Comparison of ENCODE assay signal across 15 mouse cellular contexts in the genomic region with DNA sequence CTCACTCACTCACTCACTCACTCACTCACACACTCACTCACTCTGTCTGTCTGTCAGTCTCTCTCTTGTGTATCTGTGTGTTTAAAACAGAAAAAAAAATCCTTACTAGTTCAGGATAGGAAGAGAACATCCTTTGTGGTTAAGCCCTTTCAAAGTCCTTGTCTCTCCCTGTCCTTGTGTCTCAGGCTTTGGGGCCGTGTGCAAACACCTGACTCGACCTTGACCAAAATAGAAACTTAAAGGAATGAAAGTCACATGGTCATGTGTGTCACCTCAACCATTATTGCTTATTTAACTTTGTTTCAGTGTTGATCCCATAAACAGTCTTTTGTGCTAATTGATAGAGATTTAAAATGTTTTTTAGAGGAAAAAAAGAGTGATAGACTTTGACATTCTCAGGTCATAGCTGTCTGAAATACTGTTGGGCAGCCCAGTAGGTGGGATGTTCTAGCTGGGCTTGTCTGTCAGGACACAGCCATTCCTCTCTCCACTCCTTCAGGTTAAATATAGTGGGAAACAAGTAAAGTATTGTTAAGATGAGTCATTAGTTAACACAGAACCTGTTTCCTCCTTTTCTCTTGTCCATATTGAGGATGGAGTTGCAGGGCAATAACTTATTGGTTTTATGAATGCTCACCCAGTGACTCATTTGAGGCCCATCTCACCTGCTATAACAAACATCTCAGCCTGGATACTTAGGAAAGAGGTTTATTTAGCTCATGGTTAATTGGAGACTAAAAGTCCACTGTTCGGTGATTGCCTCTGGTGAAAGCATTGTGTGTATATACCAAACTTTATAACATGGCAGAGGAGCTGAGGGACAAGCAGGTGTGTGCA. TPM values are rescaled to one million over a fixed set of nuclear protein-coding genes. Genes with fewer than 3 reads are reported as not detected.
A peak's percentile ranks its signal among the peaks of the same experiment; 100 is the strongest.
DNase-seq lines count a peak whose midpoint lies in the region; ATAC-seq and TF ChIP-seq lines count a peak whose summit lies in the region.
"Had no signal": no experiment of that assay in that cellular context is flagged by ENCODE, and none has a peak within 500 bp of the region (broad histone marks: within the 10 kb centered on the region; RNA-seq: fewer than 3 reads in every experiment).

No protein-coding gene starts in this region.

- no peaks in the 10 kb centered on the region for H3K9me3 ChIP-seq in kidney, embryonic 14.5 days (ENCODE audit: control insufficient read depth, low read length)
- no peaks in the 10 kb centered on the region; the same call in 1 of the 2 replicates for H3K9me3 ChIP-seq in heart, embryonic 16.5 days (replicated peaks; ENCODE audit: control insufficient read depth, low read length)
- H3K9me3 ChIP-seq: lung, embryonic 15.5 days; megakaryocyte, embryonic 14.5 days; neural tube, embryonic 15.5 days had no signal

- no peak overlapping the region for H3K4me2 ChIP-seq in kidney, embryonic 14.5 days (replicated peaks; ENCODE audit: low read depth, low read length)
- H3K4me2 ChIP-seq in heart, embryonic 16.5 days (ENCODE audit: low read depth, low read length): no peak overlapping the region
- H3K4me2 ChIP-seq: hindbrain, embryonic 14.5 days; lung, embryonic 15.5 days; neural tube, embryonic 15.5 days had no signal

- no peak for TF ChIP-seq CTCF in olfactory bulb, adult 2 months (IDR thresholded peaks at IDR 0.05; ENCODE audit: insufficient read depth, low read depth, low read length)

- H3K4me1 ChIP-seq in kidney, embryonic 14.5 days (ENCODE audit: control insufficient read depth, insufficient read depth, low read length): no peaks in the 10 kb centered on the region
- H3K4me1 ChIP-seq in heart, embryonic 16.5 days (ENCODE audit: control insufficient read depth, insufficient read depth, low read length): peaks cover 28% of the 10 kb centered on the region
- peaks cover 6% of the 10 kb centered on the region for H3K4me1 ChIP-seq in olfactory bulb, adult 2 months (ENCODE audit: control insufficient read depth, insufficient read depth, low read length)

- H3K27ac ChIP-seq in kidney, embryonic 14.5 days (ENCODE audit: low read depth, low read length): no peak overlapping the region
- peak overlapping the region; percentile 44; the same call in 1 of the 2 replicates for H3K27ac ChIP-seq in heart, embryonic 16.5 days (ENCODE audit: low read length)
- H3K27ac ChIP-seq in olfactory bulb, adult 2 months (ENCODE audit: insufficient read depth, low read depth, low read length): peak overlapping the region; percentile 61
- H3K27ac ChIP-seq: hindbrain, embryonic 14.5 days; lung, embryonic 15.5 days; neural tube, embryonic 15.5 days had no signal

- ATAC-seq in kidney, embryonic 14.5 days (ENCODE audit: low FRiP score, low TSS enrichment): no peak
- 0 out of 2 replicates have a peak, but pooled peaks have one; percentile 35 for ATAC-seq in heart, embryonic 16.5 days (replicated peaks; ENCODE audit: extremely low read depth, insufficient read depth, low FRiP score)

- H3K9ac ChIP-seq in kidney, embryonic 14.5 days (ENCODE audit: low read depth, low read length): no peak overlapping the region
- H3K9ac ChIP-seq in heart, embryonic 16.5 days (ENCODE audit: low read length): no peak overlapping the region; the same call in 1 of the 2 replicates
- H3K9ac ChIP-seq: hindbrain, embryonic 14.5 days; lung, embryonic 15.5 days; neural tube, embryonic 15.5 days had no signal

- H3K36me3 ChIP-seq in kidney, embryonic 14.5 days (ENCODE audit: control insufficient read depth, insufficient read depth, low read length): peaks cover 18% of the 10 kb centered on the region; the same call in 1 of the 2 replicates
- peaks cover 20% of the 10 kb centered on the region for H3K36me3 ChIP-seq in heart, embryonic 16.5 days (ENCODE audit: control insufficient read depth, insufficient read depth)

- 91% methylated on average over 3 of the region's 3 CpGs for WGBS in kidney, embryonic 14.5 days
- 49% methylated on average over 3 of the region's 3 CpGs for WGBS in heart, embryonic 16.5 days
- 72% methylated on average over 3 of the region's 3 CpGs for WGBS in olfactory bulb, adult 2 months

- intact Hi-C loops in heart, postnatal 25 days (cut with DNase I): no loop called here

- no peaks in the 10 kb centered on the region for H3K27me3 ChIP-seq in kidney, embryonic 14.5 days (ENCODE audit: control insufficient read depth, insufficient read depth, low read length)
- H3K27me3 ChIP-seq in heart, embryonic 16.5 days (ENCODE audit: control insufficient read depth, insufficient read depth, low read length): no peaks in the 10 kb centered on the region
- H3K27me3 ChIP-seq: lung, embryonic 15.5 days; megakaryocyte, embryonic 14.5 days; neural tube, embryonic 15.5 days had no signal

- no peak overlapping the region for H3K4me3 ChIP-seq in kidney, embryonic 14.5 days (ENCODE audit: low read length)
- no peak overlapping the region for H3K4me3 ChIP-seq in heart, embryonic 16.5 days (ENCODE audit: low read length)
- no peak overlapping the region for H3K4me3 ChIP-seq in olfactory bulb, adult 2 months (ENCODE audit: insufficient read depth, low read depth, low read length)
- H3K4me3 ChIP-seq: lung, embryonic 15.5 days; megakaryocyte, embryonic 14.5 days; neural tube, embryonic 15.5 days had no signal

- DNase-seq in heart, adult 11 months: peak; percentile 87
- DNase-seq in heart, postnatal 25 days (ENCODE audit: low spot score): no peak
- DNase-seq in kidney, postnatal 25 days: peak; percentile 29 to 69
- DNase-seq in layer of hippocampus, adult 8-10 months (ENCODE audit: low spot score in 2 of 2): no peak
- no peak for DNase-seq in urinary bladder, postnatal 25 days (ENCODE audit: low spot score)
- DNase-seq: cerebellum, postnatal 25 days; gastrocnemius, postnatal 36 days; right cerebral cortex, adult 18-20 months had no signal

- TF ChIP-seq POLR2A in olfactory bulb, adult 2 months (IDR thresholded peaks at IDR 0.05; ENCODE audit: insufficient read depth, low read depth, low read length): no peak

RNA-seq across cellular contexts. Expression of gene Oxct1, which starts 7.2 kb away (rescaled TPM):
- total RNA-seq in heart, postnatal 25 days (2021): 1,000 to 10,000 TPM; 1,289 to 1,329 TPM
- polyA plus RNA-seq in kidney, embryonic 14.5 days (2014; fragmentation: Nextera tagmentation; extraction: Ambion mirVana): 192 and 254 TPM in 2 replicates
- polyA plus RNA-seq in heart, embryonic 16.5 days (2015; fragmentation: Nextera tagmentation; extraction: Ambion mirVana): 323 and 384 TPM in 2 replicates
- polyA plus RNA-seq in olfactory bulb, adult 2 months (2012; ENCODE audit: insufficient read depth, insufficient read length, low replicate concordance, missing spikeins): 209 TPM in 1 of 2 replicates, not detected in the other
- total RNA-seq in layer of hippocampus, adult 8-10 months (2022): 100 to 1,000 TPM; 244 to 283 (median 271) TPM

RNA-seq across cellular contexts. Expression of gene AW549877, which starts 37.8 kb away (rescaled TPM):
- 10 to 100 TPM; 22.9 to 25.3 TPM for total RNA-seq in heart, postnatal 25 days (2021)
- polyA plus RNA-seq in kidney, embryonic 14.5 days (2014; fragmentation: Nextera tagmentation; extraction: Ambion mirVana): 25.3 and 51.3 TPM in 2 replicates
- polyA plus RNA-seq in heart, embryonic 16.5 days (2015; fragmentation: Nextera tagmentation; extraction: Ambion mirVana): 22.7 and 23.2 TPM in 2 replicates
- polyA plus RNA-seq in olfactory bulb, adult 2 months (2012; ENCODE audit: insufficient read depth, insufficient read length, low replicate concordance, missing spikeins): not detected in 2 replicates
- 10 to 100 TPM; 37.1 to 51.1 (median 45.9) TPM for total RNA-seq in layer of hippocampus, adult 8-10 months (2022)

RNA-seq across cellular contexts. Expression of gene Fbxo4, which starts 54.0 kb away (rescaled TPM):
- total RNA-seq in heart, postnatal 25 days (2021): 1 to 10 TPM; 6.5 to 8.6 TPM
- polyA plus RNA-seq in kidney, embryonic 14.5 days (2014; fragmentation: Nextera tagmentation; extraction: Ambion mirVana): 10.2 and 12.7 TPM in 2 replicates
- polyA plus RNA-seq in heart, embryonic 16.5 days (2015; fragmentation: Nextera tagmentation; extraction: Ambion mirVana): 12.4 and 13.1 TPM in 2 replicates
- not detected in 2 replicates for polyA plus RNA-seq in olfactory bulb, adult 2 months (2012; ENCODE audit: insufficient read depth, insufficient read length, low replicate concordance, missing spikeins)
- 10 to 100 TPM in 2 of 4 experiments, 1 to 10 TPM in 2; 8.5 to 11.0 (median 9.9) TPM for total RNA-seq in layer of hippocampus, adult 8-10 months (2022)

Comparison
In these comparisons a context has a peak if more than half of its experiments do, and no peak if none do; other contexts are left out.
1. DNase-seq: peak in heart, adult 11 months (single experiment) and kidney, postnatal 25 days (2 of 2); none in heart, postnatal 25 days (single experiment), layer of hippocampus, adult 8-10 months (0 of 2) and urinary bladder, postnatal 25 days (single experiment).
2. RNA of gene Fbxo4, which starts 54.0 kb away (polyA plus RNA-seq): 12.4 to 13.1 TPM in heart, embryonic 16.5 days and 10.2 to 12.7 TPM in kidney, embryonic 14.5 days; not detected in olfactory bulb, adult 2 months; every median in the first group is over 10 times any median in the second.